Mouse (Mus musculus): ENCODE measurements at regions not wholly inside any gene's neighbourhood (a gene's known extent, or its start where the extent isn't known, plus 50 kb on each side); places are given as distances from the start of the nearest gene placed in this dataset.

GRCm38 (mm10) chr2:50880806-50881205 lies 268.1 kb downstream of the Rnd3 start:
- no peaks in the 10 kb centered on the region for H3K36me3 ChIP-seq (ENCODE audit: insufficient read depth, low read length)
- no peak overlapping the region for H3K4me3 ChIP-seq (replicated peaks; ENCODE audit: low read depth, low read length)
- DNase-seq (ENCODE audit: low spot score), result no peak
- no peak for ATAC-seq (replicated peaks; ENCODE audit: low FRiP score, low read depth)
- no peak for TF ChIP-seq CTCF (IDR thresholded peaks at IDR 0.05; ENCODE audit: low read depth)
- no peak overlapping the region for H3K27ac ChIP-seq
- 91% methylated on average over 4 of the region's 4 CpGs for WGBS
- H3K9me3 ChIP-seq (replicated peaks; ENCODE audit: low read length), result no peaks in the 10 kb centered on the region
- H3K4me1 ChIP-seq (replicated peaks; ENCODE audit: insufficient read depth, low read length), result 0 out of 2 replicates have a peak, but pooled peaks cover 5% of the 10 kb centered on the region
- H3K27me3 ChIP-seq (ENCODE audit: insufficient read depth, low read length), result no peaks in the 10 kb centered on the region
- no peak overlapping the region for H3K4me2 ChIP-seq (ENCODE audit: low read length)
- no peak overlapping the region for H3K9ac ChIP-seq (ENCODE audit: low read depth, low read length)

- no peaks in the 10 kb centered on the region for H3K27me3 ChIP-seq (ENCODE audit: insufficient read depth, low read length)
- H3K4me1 ChIP-seq (replicated peaks; ENCODE audit: insufficient read depth, low read length), result 0 out of 2 replicates have a peak, but pooled peaks cover 5% of the 10 kb centered on the region
- ATAC-seq (replicated peaks; ENCODE audit: low FRiP score, low read depth) (no peak), DNase-seq (ENCODE audit: low spot score) (peak; percentile 71)
- TF ChIP-seq CTCF (IDR thresholded peaks at IDR 0.05; ENCODE audit: low read depth), result no peak
- no peak overlapping the region for H3K27ac ChIP-seq
- H3K4me2 ChIP-seq (ENCODE audit: low read length), result peak overlapping the region; percentile 34; the same call in 1 of the 2 replicates
- no peak overlapping the region for H3K4me3 ChIP-seq (replicated peaks; ENCODE audit: low read depth, low read length)
- no peak overlapping the region for H3K9ac ChIP-seq (ENCODE audit: low read depth, low read length)
- no peaks in the 10 kb centered on the region for H3K9me3 ChIP-seq (replicated peaks; ENCODE audit: low read length)
- no peaks in the 10 kb centered on the region for H3K36me3 ChIP-seq (ENCODE audit: insufficient read depth, low read length)
- 35% methylated on average over 17 of the region's 17 CpGs for WGBS
Measured at GRCm38 (mm10) chr2:50877716-50878115, 271.2 kb downstream of the Rnd3 start.

GRCm38 (mm10) chr2:50875072-50875471 lies 273.8 kb downstream of the Rnd3 start:
- Histone ChIP-seq H3K9me3 (replicated peaks; ENCODE audit: low read length) (no peaks in the 10 kb centered on the region), H3K4me2 (ENCODE audit: low read length) (no peak overlapping the region), H3K36me3 (ENCODE audit: insufficient read depth, low read length) (no peaks in the 10 kb centered on the region), H3K4me3 (replicated peaks; ENCODE audit: low read depth, low read length) (no peak overlapping the region), H3K27ac (no peak overlapping the region), H3K4me1 (replicated peaks; ENCODE audit: insufficient read depth, low read length) (no peaks in the 10 kb centered on the region), H3K9ac (ENCODE audit: low read depth, low read length) (no peak overlapping the region), H3K27me3 (ENCODE audit: insufficient read depth, low read length) (no peaks in the 10 kb centered on the region)
- DNase-seq (ENCODE audit: low spot score), result no peak
- 90% methylated on average over 6 of the region's 6 CpGs for WGBS
- ATAC-seq (replicated peaks; ENCODE audit: low FRiP score, low read depth), result no peak
- TF ChIP-seq CTCF (IDR thresholded peaks at IDR 0.05; ENCODE audit: low read depth), result no peak

GRCm38 (mm10) chr2:50853538-50854244 lies 295.2 kb downstream of the Rnd3 start:
- 67% methylated on average over 8 of the region's 8 CpGs for WGBS
- no peak; the same call in 1 of the 2 replicates for ATAC-seq (replicated peaks; ENCODE audit: low FRiP score, low read depth)
- Histone ChIP-seq H3K27me3 (ENCODE audit: insufficient read depth, low read length) (no peaks in the 10 kb centered on the region), H3K9ac (ENCODE audit: low read depth, low read length) (no peak overlapping the region), H3K4me2 (ENCODE audit: low read length) (no peak overlapping the region), H3K9me3 (replicated peaks; ENCODE audit: low read length) (no peaks in the 10 kb centered on the region), H3K4me3 (replicated peaks; ENCODE audit: low read depth, low read length) (no peak overlapping the region), H3K27ac (no peak overlapping the region), H3K36me3 (ENCODE audit: insufficient read depth, low read length) (no peaks in the 10 kb centered on the region), H3K4me1 (replicated peaks; ENCODE audit: insufficient read depth, low read length) (no peaks in the 10 kb centered on the region)
- DNase-seq (ENCODE audit: low spot score), result peak; percentile 18
- no peak for TF ChIP-seq CTCF (IDR thresholded peaks at IDR 0.05; ENCODE audit: low read depth)

GRCm38 (mm10) chr2:50852413-50852919 lies 296.4 kb downstream of the Rnd3 start:
- Histone ChIP-seq H3K9me3 (replicated peaks; ENCODE audit: low read length) (no peaks in the 10 kb centered on the region), H3K27ac (no peak overlapping the region), H3K9ac (ENCODE audit: low read depth, low read length) (no peak overlapping the region), H3K4me1 (replicated peaks; ENCODE audit: insufficient read depth, low read length) (no peaks in the 10 kb centered on the region), H3K4me2 (ENCODE audit: low read length) (no peak overlapping the region), H3K27me3 (ENCODE audit: insufficient read depth, low read length) (no peaks in the 10 kb centered on the region), H3K4me3 (replicated peaks; ENCODE audit: low read depth, low read length) (no peak overlapping the region), H3K36me3 (ENCODE audit: insufficient read depth, low read length) (no peaks in the 10 kb centered on the region)
- DNase-seq (ENCODE audit: low spot score) (no peak), ATAC-seq (replicated peaks; ENCODE audit: low FRiP score, low read depth) (no peak)
- TF ChIP-seq CTCF (IDR thresholded peaks at IDR 0.05; ENCODE audit: low read depth), result no peak
- 81% methylated on average over 2 of the region's 2 CpGs for WGBS

- Histone ChIP-seq H3K4me2 (ENCODE audit: low read length) (no peak overlapping the region), H3K36me3 (ENCODE audit: insufficient read depth, low read length) (no peaks in the 10 kb centered on the region), H3K27me3 (ENCODE audit: insufficient read depth, low read length) (no peaks in the 10 kb centered on the region), H3K4me3 (replicated peaks; ENCODE audit: low read depth, low read length) (no peak overlapping the region), H3K9ac (ENCODE audit: low read depth, low read length) (no peak overlapping the region), H3K27ac (no peak overlapping the region), H3K4me1 (replicated peaks; ENCODE audit: insufficient read depth, low read length) (no peaks in the 10 kb centered on the region), H3K9me3 (replicated peaks; ENCODE audit: low read length) (no peaks in the 10 kb centered on the region)
- ATAC-seq (replicated peaks; ENCODE audit: low FRiP score, low read depth) (no peak), DNase-seq (ENCODE audit: low spot score) (no peak)
- WGBS, result 77% methylated on average over 3 of the region's 3 CpGs
- no peak for TF ChIP-seq CTCF (IDR thresholded peaks at IDR 0.05; ENCODE audit: low read depth)
Measured at GRCm38 (mm10) chr2:50850071-50850470, 298.8 kb downstream of the Rnd3 start.

All from kidney, postnatal 0 days (tissue).